Mouse (Mus musculus): ENCODE data around the gene Oip5. TPM values are rescaled to one million over a fixed set of nuclear protein-coding genes. Genes with fewer than 3 reads are reported as not detected.

Gene Oip5
- polyA plus RNA-seq, 1 experiment from 2014 or later: 26.8 TPM

- Histone ChIP-seq H3K36me3 (ENCODE audit: control insufficient read depth, insufficient read depth, low read length) (peaks cover 5% of the 10 kb centered on the region), H3K27me3 (ENCODE audit: control insufficient read depth, insufficient read depth, low read length) (no peaks in the 10 kb centered on the region), H3K4me1 (ENCODE audit: control insufficient read depth, insufficient read depth, low read length) (peaks cover 8% of the 10 kb centered on the region; the same call in 1 of the 2 replicates), H3K9me3 (ENCODE audit: control insufficient read depth, low read length) (no peaks in the 10 kb centered on the region), H3K4me2 (ENCODE audit: low read depth) (peak overlapping the region; percentile 70), H3K9ac (ENCODE audit: low read length) (peak overlapping the region; percentile 92), H3K4me3 (ENCODE audit: low read depth, low read length) (peak overlapping the region; percentile 65), H3K27ac (ENCODE audit: low read depth, low read length) (peak overlapping the region; percentile 69)
- WGBS: under 1% methylated on average over 61 of the region's 61 CpGs
- ATAC-seq (ENCODE audit: insufficient read depth, low FRiP score, low TSS enrichment) (peak; percentile 98), DNase-seq (ENCODE audit: low spot score) (peak; percentile 97)
Observed at GRCm38 (mm10) chr2:119594113-119594981, 23.9 kb downstream of the Oip5 start.

- Histone ChIP-seq H3K27ac (ENCODE audit: low read depth, low read length) (no peak overlapping the region), H3K4me1 (ENCODE audit: control insufficient read depth, insufficient read depth, low read length) (peaks cover 8% of the 10 kb centered on the region; the same call in 1 of the 2 replicates), H3K27me3 (ENCODE audit: control insufficient read depth, insufficient read depth, low read length) (no peaks in the 10 kb centered on the region), H3K4me3 (ENCODE audit: low read depth, low read length) (peak overlapping the region; percentile 65), H3K4me2 (ENCODE audit: low read depth) (peak overlapping the region; percentile 22; the same call in 1 of the 2 replicates), H3K9ac (ENCODE audit: low read length) (no peak overlapping the region), H3K36me3 (ENCODE audit: control insufficient read depth, insufficient read depth, low read length) (peaks cover 5% of the 10 kb centered on the region), H3K9me3 (ENCODE audit: control insufficient read depth, low read length) (no peaks in the 10 kb centered on the region)
- ATAC-seq (ENCODE audit: insufficient read depth, low FRiP score, low TSS enrichment): peak; percentile 29
- no peak for DNase-seq (ENCODE audit: low spot score)
- 8% methylated on average over 7 of the region's 7 CpGs for WGBS
Observed at GRCm38 (mm10) chr2:119593765-119594112, 24.5 kb downstream of the Oip5 start.

- no peak overlapping the region for H3K27ac ChIP-seq (ENCODE audit: low read depth, low read length)
- peaks cover 8% of the 10 kb centered on the region; the same call in 1 of the 2 replicates for H3K4me1 ChIP-seq (ENCODE audit: control insufficient read depth, insufficient read depth, low read length)
- no peak overlapping the region for H3K4me3 ChIP-seq (ENCODE audit: low read depth, low read length)
- ATAC-seq (ENCODE audit: insufficient read depth, low FRiP score, low TSS enrichment) (no peak), DNase-seq (ENCODE audit: low spot score) (no peak)
- H3K4me2 ChIP-seq (ENCODE audit: low read depth): no peak overlapping the region
- H3K36me3 ChIP-seq (ENCODE audit: control insufficient read depth, insufficient read depth, low read length): no peaks in the 10 kb centered on the region
- no peaks in the 10 kb centered on the region for H3K27me3 ChIP-seq (ENCODE audit: control insufficient read depth, insufficient read depth, low read length)
- no peak overlapping the region for H3K9ac ChIP-seq (ENCODE audit: low read length)
- WGBS: 91% methylated on average over 3 of the region's 3 CpGs
- H3K9me3 ChIP-seq (ENCODE audit: control insufficient read depth, low read length): no peaks in the 10 kb centered on the region
Observed at GRCm38 (mm10) chr2:119591247-119591646, 27.0 kb downstream of the Oip5 start.

- Histone ChIP-seq H3K9ac (ENCODE audit: low read length) (no peak overlapping the region), H3K27ac (ENCODE audit: low read depth, low read length) (no peak overlapping the region), H3K4me1 (ENCODE audit: control insufficient read depth, insufficient read depth, low read length) (no peaks in the 10 kb centered on the region), H3K4me2 (ENCODE audit: low read depth) (no peak overlapping the region), H3K36me3 (ENCODE audit: control insufficient read depth, insufficient read depth, low read length) (no peaks in the 10 kb centered on the region), H3K9me3 (ENCODE audit: control insufficient read depth, low read length) (no peaks in the 10 kb centered on the region), H3K27me3 (ENCODE audit: control insufficient read depth, insufficient read depth, low read length) (no peaks in the 10 kb centered on the region), H3K4me3 (ENCODE audit: low read depth, low read length) (no peak overlapping the region)
- DNase-seq (ENCODE audit: low spot score) (peak; percentile 53), ATAC-seq (ENCODE audit: insufficient read depth, low FRiP score, low TSS enrichment) (no peak)
- 18% methylated on average over 4 of the region's 4 CpGs for WGBS
Observed at GRCm38 (mm10) chr2:119587383-119587782, 30.9 kb downstream of the Oip5 start.

GRCm38 (mm10) chr2:119584282-119584681 lies 34.0 kb downstream of the Oip5 start:
- no peak for DNase-seq (ENCODE audit: low spot score)
- Histone ChIP-seq H3K9me3 (ENCODE audit: control insufficient read depth, low read length) (no peaks in the 10 kb centered on the region), H3K27me3 (ENCODE audit: control insufficient read depth, insufficient read depth, low read length) (no peaks in the 10 kb centered on the region), H3K4me3 (ENCODE audit: low read depth, low read length) (no peak overlapping the region), H3K4me2 (ENCODE audit: low read depth) (no peak overlapping the region), H3K9ac (ENCODE audit: low read length) (no peak overlapping the region), H3K4me1 (ENCODE audit: control insufficient read depth, insufficient read depth, low read length) (no peaks in the 10 kb centered on the region), H3K27ac (ENCODE audit: low read depth, low read length) (no peak overlapping the region), H3K36me3 (ENCODE audit: control insufficient read depth, insufficient read depth, low read length) (no peaks in the 10 kb centered on the region)
- 89% methylated on average over 8 of the region's 8 CpGs for WGBS
- ATAC-seq (ENCODE audit: insufficient read depth, low FRiP score, low TSS enrichment): no peak

- no peak for ATAC-seq (ENCODE audit: insufficient read depth, low FRiP score, low TSS enrichment)
- no peak for DNase-seq (ENCODE audit: low spot score)
- H3K4me2 ChIP-seq (ENCODE audit: low read depth): no peak overlapping the region
- no peaks in the 10 kb centered on the region for H3K36me3 ChIP-seq (ENCODE audit: control insufficient read depth, insufficient read depth, low read length)
- H3K9me3 ChIP-seq (ENCODE audit: control insufficient read depth, low read length): no peaks in the 10 kb centered on the region
- no peaks in the 10 kb centered on the region for H3K4me1 ChIP-seq (ENCODE audit: control insufficient read depth, insufficient read depth, low read length)
- H3K4me3 ChIP-seq (ENCODE audit: low read depth, low read length): no peak overlapping the region
- H3K9ac ChIP-seq (ENCODE audit: low read length): no peak overlapping the region
- no peak overlapping the region for H3K27ac ChIP-seq (ENCODE audit: low read depth, low read length)
- H3K27me3 ChIP-seq (ENCODE audit: control insufficient read depth, insufficient read depth, low read length): no peaks in the 10 kb centered on the region
- WGBS: 80% methylated on average over 2 of the region's 2 CpGs
Observed at GRCm38 (mm10) chr2:119583439-119583838, 34.8 kb downstream of the Oip5 start.

- Histone ChIP-seq H3K9me3 (ENCODE audit: control insufficient read depth, low read length) (no peaks in the 10 kb centered on the region), H3K27me3 (ENCODE audit: control insufficient read depth, insufficient read depth, low read length) (no peaks in the 10 kb centered on the region), H3K36me3 (ENCODE audit: control insufficient read depth, insufficient read depth, low read length) (no peaks in the 10 kb centered on the region), H3K4me1 (ENCODE audit: control insufficient read depth, insufficient read depth, low read length) (no peaks in the 10 kb centered on the region), H3K9ac (ENCODE audit: low read length) (no peak overlapping the region), H3K27ac (ENCODE audit: low read depth, low read length) (no peak overlapping the region), H3K4me2 (ENCODE audit: low read depth) (no peak overlapping the region), H3K4me3 (ENCODE audit: low read depth, low read length) (no peak overlapping the region)
- no peak for DNase-seq (ENCODE audit: low spot score)
- WGBS: 93% methylated on average over 3 of the region's 3 CpGs
- no peak for ATAC-seq (ENCODE audit: insufficient read depth, low FRiP score, low TSS enrichment)
Observed at GRCm38 (mm10) chr2:119581571-119581970, 36.7 kb downstream of the Oip5 start.

GRCm38 (mm10) chr2:119572471-119572870 lies 45.8 kb downstream of the Oip5 start:
- ATAC-seq (ENCODE audit: insufficient read depth, low FRiP score, low TSS enrichment): no peak
- no peak overlapping the region for H3K4me3 ChIP-seq (ENCODE audit: low read depth, low read length)
- WGBS: 100% methylated on average over 1 of the region's 1 CpGs
- H3K4me2 ChIP-seq (ENCODE audit: low read depth): no peak overlapping the region
- no peak overlapping the region for H3K27ac ChIP-seq (ENCODE audit: low read depth, low read length)
- no peaks in the 10 kb centered on the region for H3K4me1 ChIP-seq (ENCODE audit: control insufficient read depth, insufficient read depth, low read length)
- no peak overlapping the region for H3K9ac ChIP-seq (ENCODE audit: low read length)
- H3K36me3 ChIP-seq (ENCODE audit: control insufficient read depth, insufficient read depth, low read length): no peaks in the 10 kb centered on the region
- H3K9me3 ChIP-seq (ENCODE audit: control insufficient read depth, low read length): no peaks in the 10 kb centered on the region
- no peaks in the 10 kb centered on the region for H3K27me3 ChIP-seq (ENCODE audit: control insufficient read depth, insufficient read depth, low read length)
- no peak for DNase-seq (ENCODE audit: low spot score)

Measured in neural tube, embryonic 11.5 days (tissue).